Mouse (Mus musculus): ENCODE measurements around the gene Btn2a2. TPM values are rescaled to one million over a fixed set of nuclear protein-coding genes. Genes with fewer than 3 reads are reported as not detected.
A peak's percentile ranks its signal among the peaks of the same experiment; 100 is the strongest.

Btn2a2 gene
- polyA plus RNA-seq, 1 experiment from 2014 or later: 0.52 TPM

DNA sequence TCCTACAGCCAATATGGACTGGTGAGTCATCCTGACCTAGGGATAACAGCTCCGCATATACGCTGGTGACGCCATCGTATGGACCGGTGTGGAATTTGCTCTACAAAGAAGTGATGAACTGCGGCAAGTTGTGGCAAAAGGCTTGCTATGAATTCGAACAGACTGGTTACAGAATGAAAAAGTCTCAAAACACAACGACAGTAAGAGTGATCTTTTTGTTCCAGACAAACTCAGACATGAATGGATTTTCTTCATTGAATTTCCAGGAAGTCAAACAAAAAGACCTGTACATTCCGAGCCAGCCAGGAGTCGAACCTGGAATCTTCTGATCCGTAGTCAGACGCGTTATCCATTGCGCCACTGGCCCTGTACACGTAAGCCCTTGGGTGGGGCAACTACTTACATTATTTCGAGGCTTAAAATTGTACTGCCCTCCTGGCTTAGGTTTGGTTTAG lies 42.1 kb downstream of the Btn2a2 start:
- Histone ChIP-seq H3K4me3 (peak overlapping the region; percentile 78), H3K9me3 (no peaks in the 10 kb centered on the region), H3K27me3 (ENCODE audit: poor library complexity, severe bottlenecking) (no peaks in the 10 kb centered on the region), H3K27ac (peak overlapping the region; percentile 98), H3K4me1 (peaks cover 26% of the 10 kb centered on the region), H3K36me3 (replicated peaks) (no peaks in the 10 kb centered on the region)
- under 1% methylated on average over 16 of the region's 16 CpGs for WGBS
- DNase-seq (ENCODE audit: extremely low spot score, low spot score): peak; percentile 87

- Histone ChIP-seq H3K27me3 (ENCODE audit: poor library complexity, severe bottlenecking) (no peaks in the 10 kb centered on the region), H3K27ac (peak overlapping the region; percentile 98), H3K4me3 (peak overlapping the region; percentile 78), H3K9me3 (no peaks in the 10 kb centered on the region), H3K4me1 (peaks cover 22% of the 10 kb centered on the region), H3K36me3 (replicated peaks) (no peaks in the 10 kb centered on the region)
- under 1% methylated on average over 55 of the region's 55 CpGs for WGBS
- DNase-seq (ENCODE audit: extremely low spot score, low spot score): peak; percentile 90
These were observed 42.9 kb downstream of the Btn2a2 start for GRCm38 (mm10) chr13:23445561-23446320.

DNA sequence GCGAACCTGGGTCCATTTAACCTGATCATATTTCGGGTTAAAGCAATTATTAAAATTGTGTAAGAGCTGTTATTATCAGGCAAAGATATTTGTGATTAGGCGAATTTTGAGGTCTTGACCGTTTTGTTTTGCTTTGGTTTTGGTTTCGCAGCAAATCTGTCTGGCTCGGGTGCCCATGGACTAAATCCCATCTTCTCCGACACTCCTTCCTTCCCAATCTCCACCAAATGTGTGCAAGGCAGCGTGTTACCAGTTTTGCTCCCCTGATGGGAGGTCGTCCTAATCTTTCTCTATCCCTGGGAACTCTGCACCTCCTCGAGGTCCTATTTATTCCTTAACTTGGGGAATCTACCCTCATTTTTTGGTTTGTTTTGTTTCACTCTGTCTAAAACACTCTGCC lies 43.5 kb downstream of the Btn2a2 start:
- WGBS: 3% methylated on average over 10 of the region's 10 CpGs

DNA sequence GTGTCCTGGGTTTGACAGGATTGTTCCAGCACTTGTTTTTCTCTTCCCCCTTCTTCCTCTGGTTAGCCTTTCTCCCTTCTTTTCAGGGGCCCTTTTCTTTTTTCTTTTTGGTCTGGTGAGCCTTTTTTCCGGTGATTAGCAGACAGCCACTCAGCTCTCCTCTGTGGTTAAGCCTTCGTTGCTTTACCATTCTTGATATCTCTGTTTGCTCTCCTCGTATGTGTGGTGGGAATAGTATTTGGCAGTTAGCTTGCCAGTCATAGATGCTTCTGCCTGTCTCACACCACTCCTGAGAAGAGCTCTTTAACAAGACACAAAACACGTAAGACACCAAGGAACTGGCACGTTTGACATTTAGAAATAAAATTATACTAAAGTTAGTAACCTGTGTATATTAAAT lies 44.2 kb downstream of the Btn2a2 start:
- no peak for DNase-seq (ENCODE audit: extremely low spot score, low spot score)
- Histone ChIP-seq H3K36me3 (replicated peaks) (no peaks in the 10 kb centered on the region), H3K9me3 (no peaks in the 10 kb centered on the region), H3K27ac (peak overlapping the region; percentile 98; the same call in 1 of the 2 replicates), H3K4me1 (peaks cover 22% of the 10 kb centered on the region), H3K4me3 (peak overlapping the region; percentile 78), H3K27me3 (ENCODE audit: poor library complexity, severe bottlenecking) (no peaks in the 10 kb centered on the region)
- 47% methylated on average over 5 of the region's 5 CpGs for WGBS

More for the DNA sequence above, 43.5 kb downstream of the Btn2a2 start:
- Histone ChIP-seq H3K9me3 (no peaks in the 10 kb centered on the region), H3K4me1 (peaks cover 22% of the 10 kb centered on the region), H3K27me3 (ENCODE audit: poor library complexity, severe bottlenecking) (no peaks in the 10 kb centered on the region), H3K4me3 (peak overlapping the region; percentile 78), H3K27ac (peak overlapping the region; percentile 98), H3K36me3 (replicated peaks) (no peaks in the 10 kb centered on the region)
- no peak for DNase-seq (ENCODE audit: extremely low spot score, low spot score)

DNA sequence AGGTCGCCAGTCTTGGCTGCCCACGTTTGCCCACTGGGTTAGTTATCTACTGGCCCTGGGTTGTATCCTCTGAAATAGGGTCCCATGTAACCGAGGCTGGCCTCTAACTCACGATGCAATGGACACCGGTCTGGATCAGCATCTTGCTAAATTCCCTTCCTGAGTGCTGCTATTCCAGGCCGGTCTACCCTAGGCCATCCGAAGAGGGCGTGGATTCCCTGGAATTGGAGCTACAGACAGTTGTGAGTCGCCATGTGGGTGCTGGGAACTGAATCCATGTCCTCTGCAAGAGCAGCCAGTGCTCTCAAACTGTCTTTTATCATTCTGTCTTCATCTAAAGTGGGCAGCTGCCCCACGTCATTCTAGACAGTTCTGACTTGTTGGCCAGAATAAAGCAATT lies 48.8 kb downstream of the Btn2a2 start:
- Histone ChIP-seq H3K27ac (no peak overlapping the region), H3K36me3 (replicated peaks) (no peaks in the 10 kb centered on the region), H3K4me1 (peaks cover 24% of the 10 kb centered on the region), H3K27me3 (ENCODE audit: poor library complexity, severe bottlenecking) (no peaks in the 10 kb centered on the region), H3K9me3 (no peaks in the 10 kb centered on the region), H3K4me3 (no peak overlapping the region)
- 64% methylated on average over 10 of the region's 10 CpGs for WGBS
- DNase-seq (ENCODE audit: extremely low spot score, low spot score): no peak

DNA sequence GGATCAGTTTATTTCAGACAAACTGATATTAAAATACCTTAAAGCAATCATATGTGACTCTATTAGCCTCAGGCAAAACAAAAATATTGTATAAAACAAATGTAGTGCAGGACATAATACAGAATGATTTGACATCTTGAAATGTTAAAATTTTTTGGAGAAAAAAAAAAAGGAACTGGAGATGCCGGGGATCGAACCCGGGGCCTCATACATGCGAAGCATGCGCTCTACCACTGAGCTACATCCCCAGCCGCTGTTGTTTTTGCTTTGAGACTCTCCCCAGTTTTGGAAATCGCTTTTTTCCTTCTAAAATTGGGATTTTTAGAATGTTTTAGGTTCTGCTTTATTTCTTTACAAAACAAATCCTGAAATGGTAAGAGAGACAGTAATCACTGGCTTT lies 50.1 kb downstream of the Btn2a2 start:
- Histone ChIP-seq H3K27ac (0 out of 2 replicates have a peak overlapping the region, but pooled peaks have one; percentile 44), H3K27me3 (ENCODE audit: poor library complexity, severe bottlenecking) (no peaks in the 10 kb centered on the region), H3K4me3 (peak overlapping the region; percentile 69), H3K36me3 (replicated peaks) (no peaks in the 10 kb centered on the region), H3K9me3 (no peaks in the 10 kb centered on the region), H3K4me1 (peaks cover 30% of the 10 kb centered on the region)
- DNase-seq (ENCODE audit: extremely low spot score, low spot score): no peak
- under 1% methylated on average over 7 of the region's 7 CpGs for WGBS

- H3K4me1 ChIP-seq: peaks cover 35% of the 10 kb centered on the region
- peak; percentile 87 for DNase-seq (ENCODE audit: extremely low spot score, low spot score)
- no peaks in the 10 kb centered on the region for H3K36me3 ChIP-seq (replicated peaks)
- no peaks in the 10 kb centered on the region for H3K9me3 ChIP-seq
- WGBS: under 1% methylated on average over 17 of the region's 17 CpGs
- H3K27ac ChIP-seq: peak overlapping the region; percentile 70
- peak overlapping the region; percentile 69 for H3K4me3 ChIP-seq
- H3K27me3 ChIP-seq (ENCODE audit: poor library complexity, severe bottlenecking): no peaks in the 10 kb centered on the region
These were observed 50.7 kb downstream of the Btn2a2 start for GRCm38 (mm10) chr13:23437908-23438307.

GRCm38 (mm10) chr13:23436861-23437822 lies 51.5 kb downstream of the Btn2a2 start:
- H3K4me3 ChIP-seq: peak overlapping the region; percentile 69
- no peaks in the 10 kb centered on the region for H3K9me3 ChIP-seq
- peak overlapping the region; percentile 70 for H3K27ac ChIP-seq
- no peaks in the 10 kb centered on the region for H3K27me3 ChIP-seq (ENCODE audit: poor library complexity, severe bottlenecking)
- peak; percentile 44 for DNase-seq (ENCODE audit: extremely low spot score, low spot score)
- peaks cover 35% of the 10 kb centered on the region for H3K4me1 ChIP-seq
- no peaks in the 10 kb centered on the region for H3K36me3 ChIP-seq (replicated peaks)
- under 1% methylated on average over 32 of the region's 32 CpGs for WGBS

GRCm38 (mm10) chr13:23436231-23436661 lies 52.4 kb downstream of the Btn2a2 start:
- H3K27ac ChIP-seq: no peak overlapping the region
- H3K9me3 ChIP-seq: no peaks in the 10 kb centered on the region
- peaks cover 35% of the 10 kb centered on the region for H3K4me1 ChIP-seq
- under 1% methylated on average over 11 of the region's 11 CpGs for WGBS
- DNase-seq (ENCODE audit: extremely low spot score, low spot score): no peak
- H3K36me3 ChIP-seq (replicated peaks): no peaks in the 10 kb centered on the region
- H3K27me3 ChIP-seq (ENCODE audit: poor library complexity, severe bottlenecking): no peaks in the 10 kb centered on the region
- H3K4me3 ChIP-seq: peak overlapping the region; percentile 69

DNA sequence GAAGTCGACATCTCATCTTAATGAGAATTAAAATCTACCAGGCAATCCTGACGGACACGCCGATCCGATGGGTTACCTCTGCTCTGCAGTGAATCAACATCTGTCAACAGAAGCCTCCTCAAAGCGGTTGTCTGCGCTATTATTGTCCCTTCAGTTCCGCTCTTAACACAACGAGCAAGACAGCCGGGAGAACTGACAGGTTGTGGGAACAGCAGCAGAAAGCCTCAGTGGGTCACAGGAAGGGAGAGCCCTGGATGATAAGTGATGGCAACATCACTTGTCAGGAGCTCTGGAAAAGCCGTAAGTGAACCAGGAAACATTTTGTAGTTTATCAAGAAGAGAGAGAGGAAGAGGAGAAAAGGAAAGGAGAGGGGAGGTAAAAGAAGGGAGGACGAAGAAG lies 53.0 kb downstream of the Btn2a2 start:
- peak overlapping the region; percentile 31 for H3K27ac ChIP-seq
- DNase-seq (ENCODE audit: extremely low spot score, low spot score): no peak
- 1% methylated on average over 12 of the region's 12 CpGs for WGBS

GRCm38 (mm10) chr13:23435241-23435640 lies 53.4 kb downstream of the Btn2a2 start:
- 16% methylated on average over 4 of the region's 4 CpGs for WGBS
- Histone ChIP-seq H3K27ac (no peak overlapping the region), H3K4me1 (peaks cover 35% of the 10 kb centered on the region), H3K4me3 (peak overlapping the region; percentile 69), H3K27me3 (ENCODE audit: poor library complexity, severe bottlenecking) (no peaks in the 10 kb centered on the region), H3K9me3 (no peaks in the 10 kb centered on the region), H3K36me3 (replicated peaks) (no peaks in the 10 kb centered on the region)
- DNase-seq (ENCODE audit: extremely low spot score, low spot score): no peak

More for the DNA sequence above, 53.0 kb downstream of the Btn2a2 start:
- Histone ChIP-seq H3K4me3 (peak overlapping the region; percentile 69), H3K4me1 (peaks cover 35% of the 10 kb centered on the region), H3K27me3 (ENCODE audit: poor library complexity, severe bottlenecking) (no peaks in the 10 kb centered on the region), H3K36me3 (replicated peaks) (no peaks in the 10 kb centered on the region), H3K9me3 (no peaks in the 10 kb centered on the region)

- Histone ChIP-seq H3K4me3 (peak overlapping the region; percentile 69), H3K9me3 (no peaks in the 10 kb centered on the region), H3K27me3 (ENCODE audit: poor library complexity, severe bottlenecking) (no peaks in the 10 kb centered on the region), H3K27ac (no peak overlapping the region; the same call in 1 of the 2 replicates), H3K36me3 (replicated peaks) (no peaks in the 10 kb centered on the region), H3K4me1 (peaks cover 42% of the 10 kb centered on the region)
- WGBS: 4% methylated on average over 7 of the region's 7 CpGs
- DNase-seq (ENCODE audit: extremely low spot score, low spot score): no peak
These were observed 54.2 kb downstream of the Btn2a2 start for GRCm38 (mm10) chr13:23434426-23434825.

Measured in forebrain, embryonic 10.5 days (tissue).